In the genomic region with DNA sequence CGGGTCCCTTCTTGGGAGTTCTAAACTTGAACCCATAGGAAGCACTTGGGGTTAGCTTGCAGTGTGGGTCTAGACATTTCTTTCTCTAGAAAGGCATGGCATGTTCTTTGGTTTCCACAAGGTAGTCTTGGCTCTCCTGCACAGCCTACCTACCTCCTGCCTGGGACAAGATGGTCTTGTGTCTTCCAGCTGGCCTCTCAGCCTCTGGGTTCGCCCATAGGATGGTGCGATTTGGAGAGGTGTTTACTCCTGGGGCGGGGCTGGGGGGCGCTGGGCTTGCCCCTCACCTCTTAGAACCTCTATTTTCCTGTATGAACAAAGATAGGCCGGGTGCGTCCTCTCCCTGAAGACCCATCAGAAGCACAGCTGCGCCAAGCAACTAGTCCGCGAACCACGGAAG, we compare ENCODE assay signal across 9 mouse cellular contexts. TPM values are rescaled to one million over a fixed set of nuclear protein-coding genes. Genes with fewer than 3 reads are reported as not detected.
A peak's percentile ranks its signal among the peaks of the same experiment; 100 is the strongest.
DNase-seq lines count a peak whose midpoint lies in the region; ATAC-seq and TF ChIP-seq lines count a peak whose summit lies in the region.
"Had no signal": no experiment of that assay in that cellular context is flagged by ENCODE, and none has a peak within 500 bp of the region (broad histone marks: within the 10 kb centered on the region; RNA-seq: fewer than 3 reads in every experiment).

No protein-coding gene starts in this region.

- no peak overlapping the region for H3K27ac ChIP-seq in kidney, adult 2 months (ENCODE audit: insufficient read depth, low read depth, low read length)
- peak overlapping the region; percentile 63; the same call in 1 of the 2 replicates for H3K27ac ChIP-seq in embryonic facial prominence, embryonic 10.5 days (replicated peaks)
- H3K27ac ChIP-seq in hindbrain, embryonic 15.5 days (replicated peaks): peak overlapping the region; percentile 78
- peak overlapping the region; percentile 68 for H3K27ac ChIP-seq in midbrain, embryonic 15.5 days

- no peaks in the 10 kb centered on the region for H3K9me3 ChIP-seq in embryonic facial prominence, embryonic 10.5 days
- H3K9me3 ChIP-seq in hindbrain, embryonic 15.5 days: no peaks in the 10 kb centered on the region
- no peaks in the 10 kb centered on the region for H3K9me3 ChIP-seq in midbrain, embryonic 15.5 days

- H3K27me3 ChIP-seq in kidney, adult 2 months (replicated peaks; ENCODE audit: control insufficient read depth, insufficient read depth, low read length): no peaks in the 10 kb centered on the region
- H3K27me3 ChIP-seq in embryonic facial prominence, embryonic 10.5 days (replicated peaks; ENCODE audit: low read depth, poor library complexity, severe bottlenecking): peaks cover 26% of the 10 kb centered on the region
- no peaks in the 10 kb centered on the region for H3K27me3 ChIP-seq in hindbrain, embryonic 15.5 days
- H3K27me3 ChIP-seq in midbrain, embryonic 15.5 days (replicated peaks): no peaks in the 10 kb centered on the region

- H3K4me3 ChIP-seq in kidney, adult 2 months (ENCODE audit: insufficient read depth, low read depth, low read length): peak overlapping the region; percentile 37
- peak overlapping the region; percentile 62 for H3K4me3 ChIP-seq in embryonic facial prominence, embryonic 10.5 days
- H3K4me3 ChIP-seq in hindbrain, embryonic 15.5 days: peak overlapping the region; percentile 37
- peak overlapping the region; percentile 36 for H3K4me3 ChIP-seq in midbrain, embryonic 15.5 days

- DNase-seq in kidney, adult 2 months: no peak
- no peak for DNase-seq in kidney, postnatal 4 days
- DNase-seq in embryonic facial prominence, embryonic 10.5 days (ENCODE audit: low spot score): no peak
- DNase-seq in left cerebral cortex, postnatal 4 days: no peak
- no peak for DNase-seq in frontal cortex, adult 2 months (ENCODE audit: extremely low spot score in 1 of 2, low spot score in 1 of 2)
- DNase-seq in gastrocnemius, postnatal 10 days: no peak

- H3K4me1 ChIP-seq in kidney, adult 2 months (ENCODE audit: control insufficient read depth, insufficient read depth, low read length): no peaks in the 10 kb centered on the region
- peaks cover 16% of the 10 kb centered on the region for H3K4me1 ChIP-seq in embryonic facial prominence, embryonic 10.5 days
- peaks cover 20% of the 10 kb centered on the region for H3K4me1 ChIP-seq in hindbrain, embryonic 15.5 days (replicated peaks)
- peaks cover 18% of the 10 kb centered on the region for H3K4me1 ChIP-seq in midbrain, embryonic 15.5 days

- H3K9ac ChIP-seq in hindbrain, embryonic 15.5 days: peak overlapping the region; percentile 43
- peak overlapping the region; percentile 40 for H3K9ac ChIP-seq in midbrain, embryonic 15.5 days

- TF ChIP-seq CTCF in kidney, adult 2 months (conservative IDR thresholded peaks at IDR 0.05; ENCODE audit: insufficient read depth, insufficient read length, low read depth, low read length): no peak

- peak overlapping the region; percentile 60 for H3K4me2 ChIP-seq in hindbrain, embryonic 15.5 days
- peak overlapping the region; percentile 54 for H3K4me2 ChIP-seq in midbrain, embryonic 15.5 days

- 35% methylated on average over 11 of the region's 11 CpGs for WGBS in kidney, adult 2 months
- whole genome bisulfite sequencing in embryonic facial prominence, embryonic 10.5 days: 19% methylated on average over 11 of the region's 11 CpGs
- 12% methylated on average over 11 of the region's 11 CpGs for WGBS in hindbrain, embryonic 15.5 days
- 16% methylated on average over 11 of the region's 11 CpGs for WGBS in midbrain, embryonic 15.5 days

- H3K36me3 ChIP-seq in kidney, adult 2 months (ENCODE audit: control insufficient read depth, insufficient read depth, low read length): no peaks in the 10 kb centered on the region
- no peaks in the 10 kb centered on the region for H3K36me3 ChIP-seq in embryonic facial prominence, embryonic 10.5 days (replicated peaks)
- H3K36me3 ChIP-seq in hindbrain, embryonic 15.5 days: no peaks in the 10 kb centered on the region
- no peaks in the 10 kb centered on the region for H3K36me3 ChIP-seq in midbrain, embryonic 15.5 days (replicated peaks)

- no peak; the same call in 1 of the 2 replicates for ATAC-seq in hindbrain, embryonic 15.5 days (ENCODE audit: low FRiP score, low read depth)
- ATAC-seq in midbrain, embryonic 15.5 days (replicated peaks): peak; percentile 48

- no peak for TF ChIP-seq POLR2A in kidney, adult 2 months (IDR thresholded peaks at IDR 0.05; ENCODE audit: low read depth, low read length)

- intact Hi-C loops in left cerebral cortex, postnatal 4 days (cut with DNase I): no loop called here

RNA-seq across cellular contexts. Expression of gene 1110038F14Rik, which starts 38.8 kb away (rescaled TPM):
- polyA plus RNA-seq in kidney, adult 2 months (2012; rRNA removed): 15.6 TPM in 2 replicates
- 84.4 and 85.5 TPM in 2 replicates for polyA plus RNA-seq in embryonic facial prominence, embryonic 10.5 days (2016; fragmentation: Nextera tagmentation; extraction: Ambion mirVana)
- 40.8 and 43.5 TPM in 2 replicates for polyA plus RNA-seq in hindbrain, embryonic 15.5 days (2015; fragmentation: Nextera tagmentation; extraction: Ambion mirVana)
- 43.7 and 48.7 TPM in 2 replicates for polyA plus RNA-seq in midbrain, embryonic 15.5 days (2015; fragmentation: Nextera tagmentation; extraction: Ambion mirVana)
- 10 to 100 TPM; 24.4 to 24.5 TPM for total RNA-seq in left cerebral cortex, postnatal 4 days (2021)
- polyA plus RNA-seq in frontal cortex, adult 2 months (2012; rRNA removed): 32.6 and 34.0 TPM in 2 replicates
- total RNA-seq in gastrocnemius, postnatal 10 days (2021): 10 to 100 TPM; 30.7 to 33.0 TPM

RNA-seq across cellular contexts. Expression of gene Apol6, which starts 57.4 kb away (rescaled TPM):
- polyA plus RNA-seq in kidney, adult 2 months (2012; rRNA removed): 4.8 and 6.4 TPM in 2 replicates
- polyA plus RNA-seq in embryonic facial prominence, embryonic 10.5 days (2016; fragmentation: Nextera tagmentation; extraction: Ambion mirVana): 0.07 and 0.16 TPM in 2 replicates
- not detected in 2 replicates for polyA plus RNA-seq in hindbrain, embryonic 15.5 days (2015; fragmentation: Nextera tagmentation; extraction: Ambion mirVana)
- 0.06 and 0.22 TPM in 2 replicates for polyA plus RNA-seq in midbrain, embryonic 15.5 days (2015; fragmentation: Nextera tagmentation; extraction: Ambion mirVana)
- total RNA-seq in left cerebral cortex, postnatal 4 days (2021): not detected
- 0.19 and 0.20 TPM in 2 replicates for polyA plus RNA-seq in frontal cortex, adult 2 months (2012; rRNA removed)
- total RNA-seq in gastrocnemius, postnatal 10 days (2021): 10 to 100 TPM; 15.0 to 18.9 TPM
- total RNA-seq: layer of hippocampus, postnatal 25 days had no signal
